Mouse (Mus musculus) liver, adult 2 months (tissue): Measurements from ENCODE around the gene Ube2v1.

ENCODE experiments used
- CTCF ChIP-seq: fragments of 200-500 bp; IDR thresholded peaks from 2 replicates; pipeline ENCODE4 v1.5.1; 2011; ENCODE audit warnings: low read depth, low read length, control low read depth
- POLR2A ChIP-seq: fragments of 200-500 bp; IDR thresholded peaks from 2 replicates; pipeline ENCODE4 v1.6.1; 2011; ENCODE audit warnings: low read length, control low read depth; ENCODE audit not compliant: insufficient read depth; ENCODE audit errors: extremely low read depth

- TF ChIP-seq CTCF (no peak), POLR2A (no peak)
These were observed 14.4 kb downstream of the Ube2v1 start for GRCm38 (mm10) chr2:167617472-167617871.
